Mouse (Mus musculus) neural tube, embryonic 11.5 days (tissue): ENCODE data around the gene Tmem145. TPM values are rescaled to one million over a fixed set of nuclear protein-coding genes. Genes with fewer than 3 reads are reported as not detected.

Experiments used
- ATAC-seq: fragments of 200-750 bp; cut with Nextera tagmentation; 2 replicates; pipeline ENCODE4 v1.8.0; 2017; ENCODE audit warnings: moderate number of reproducible peaks, mild to moderate bottlenecking, moderate TSS enrichment, moderate library complexity; ENCODE audit not compliant: insufficient read depth, low FRiP score, low TSS enrichment
- DNase-seq: peaks from one replicate; pipeline ENCODE4 v3.0.0-alpha.2; 2015; ENCODE audit warnings: low spot score
- H3K27ac ChIP-seq: fragments of 300-500 bp; sonication (generic); 2 replicates; pipeline ENCODE4 v1.5.1; 2014; ENCODE audit warnings: low read depth, mild to moderate bottlenecking, low read length
- H3K27me3 ChIP-seq: fragments of 300-500 bp; sonication (generic); 2 replicates; pipeline ENCODE4 v1.6.1; 2014; ENCODE audit warnings: mild to moderate bottlenecking, low read length, mixed read lengths; ENCODE audit not compliant: control insufficient read depth, insufficient read depth
- H3K36me3 ChIP-seq: fragments of 300-500 bp; sonication (generic); 2 replicates; pipeline ENCODE4 v1.6.1; 2014; ENCODE audit warnings: mild to moderate bottlenecking, low read length, moderate library complexity, mixed read lengths; ENCODE audit not compliant: control insufficient read depth, insufficient read depth
- H3K4me1 ChIP-seq: fragments of 300-500 bp; sonication (generic); 2 replicates; pipeline ENCODE4 v1.6.1; 2014; ENCODE audit warnings: low read length, mixed read lengths; ENCODE audit not compliant: control insufficient read depth, insufficient read depth
- H3K4me2 ChIP-seq: fragments of 300-500 bp; sonication (generic); 2 replicates; pipeline ENCODE4 v1.6.1; 2014; ENCODE audit warnings: low read depth, mild to moderate bottlenecking, moderate library complexity
- H3K4me3 ChIP-seq: fragments of 300-500 bp; sonication (generic); 2 replicates; pipeline ENCODE4 v1.5.1; 2014; ENCODE audit warnings: low read depth, low read length
- H3K9ac ChIP-seq: fragments of 300-500 bp; sonication (generic); 2 replicates; pipeline ENCODE4 v1.6.1; 2014; ENCODE audit warnings: mild to moderate bottlenecking, low read length
- H3K9me3 ChIP-seq: fragments of 300-500 bp; sonication (generic); 2 replicates; pipeline ENCODE4 v1.6.1; 2016; ENCODE audit warnings: low read length; ENCODE audit not compliant: control insufficient read depth
- WGBS: fragments of 180-500 bp; shearing (Covaris S2); extraction: QIAGEN DNeasy Blood & Tissue Kit; methylation state at CpG from one replicate; pipeline ENCODE4 v1.1.7; 2014; 5-methylcytosine and 5-hydroxymethylcytosine counted together
- polyA plus RNA-seq: library from polyadenylated mRNA; unstranded; fragments of >200 nt; fragmentation: Nextera tagmentation; extraction: Ambion mirVana; gene quantifications from 2 replicates; pipeline ENCODE4 v1.2.1, GENCODE M21; 2014

The Tmem145 gene
- polyA plus RNA-seq, 1 experiment from 2014 or later: 10.2 TPM

DNA sequence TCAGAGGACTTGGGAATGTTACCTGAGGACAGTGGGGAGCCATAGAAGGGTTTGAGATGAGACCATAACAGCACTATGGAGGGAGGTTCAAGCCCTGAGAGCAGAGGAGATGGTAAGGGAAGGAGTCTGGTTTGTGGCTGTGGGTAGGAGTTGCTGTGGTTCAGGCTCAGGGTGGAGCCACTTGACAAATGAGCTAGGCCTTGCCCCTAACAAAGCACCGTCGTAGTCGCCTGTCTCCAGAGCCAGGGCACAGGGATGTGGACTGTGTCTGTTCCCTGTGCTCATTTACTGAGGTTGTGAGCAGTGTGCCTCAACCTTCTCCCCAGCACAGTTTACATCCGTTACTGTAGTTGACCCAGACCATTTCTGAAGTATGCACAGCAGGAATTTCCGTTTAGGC lies 31.3 kb upstream of the Tmem145 start:
- H3K27me3 ChIP-seq: no peaks in the 10 kb centered on the region
- H3K36me3 ChIP-seq: no peaks in the 10 kb centered on the region; the same call in 1 of the 2 replicates
- DNase-seq (no peak), ATAC-seq (no peak)
- 60% methylated on average over 5 of the region's 5 CpGs for WGBS
- no peak overlapping the region for H3K27ac ChIP-seq
- H3K9me3 ChIP-seq: no peaks in the 10 kb centered on the region
- no peak overlapping the region for H3K4me3 ChIP-seq
- peaks cover 13% of the 10 kb centered on the region for H3K4me1 ChIP-seq
- no peak overlapping the region for H3K9ac ChIP-seq
- H3K4me2 ChIP-seq: no peak overlapping the region

DNA sequence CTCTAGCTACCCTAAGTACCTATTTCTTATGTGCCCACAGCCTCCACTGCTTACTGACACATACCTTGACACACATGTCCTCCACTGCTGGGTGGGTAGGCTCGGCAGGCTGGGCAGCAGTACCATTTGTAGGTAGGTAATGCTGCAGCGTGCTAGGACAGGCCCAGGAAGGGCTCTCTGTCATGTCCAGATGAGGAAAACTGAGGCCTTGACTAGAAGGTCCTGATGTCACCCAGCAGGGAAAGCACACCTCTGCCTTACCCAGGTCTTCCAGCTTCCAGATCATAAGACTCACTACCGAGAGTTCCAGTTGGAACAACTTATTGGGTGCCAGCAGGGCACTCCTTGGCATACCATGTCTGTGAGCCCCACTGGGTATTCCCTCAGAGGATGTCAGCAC lies 30.9 kb upstream of the Tmem145 start:
- Histone ChIP-seq H3K4me1 (peaks cover 17% of the 10 kb centered on the region), H3K4me2 (no peak overlapping the region), H3K27ac (no peak overlapping the region), H3K9me3 (no peaks in the 10 kb centered on the region), H3K36me3 (no peaks in the 10 kb centered on the region; the same call in 1 of the 2 replicates), H3K9ac (no peak overlapping the region), H3K27me3 (no peaks in the 10 kb centered on the region), H3K4me3 (no peak overlapping the region)
- 84% methylated on average over 3 of the region's 3 CpGs for WGBS
- DNase-seq (no peak), ATAC-seq (no peak)

DNA sequence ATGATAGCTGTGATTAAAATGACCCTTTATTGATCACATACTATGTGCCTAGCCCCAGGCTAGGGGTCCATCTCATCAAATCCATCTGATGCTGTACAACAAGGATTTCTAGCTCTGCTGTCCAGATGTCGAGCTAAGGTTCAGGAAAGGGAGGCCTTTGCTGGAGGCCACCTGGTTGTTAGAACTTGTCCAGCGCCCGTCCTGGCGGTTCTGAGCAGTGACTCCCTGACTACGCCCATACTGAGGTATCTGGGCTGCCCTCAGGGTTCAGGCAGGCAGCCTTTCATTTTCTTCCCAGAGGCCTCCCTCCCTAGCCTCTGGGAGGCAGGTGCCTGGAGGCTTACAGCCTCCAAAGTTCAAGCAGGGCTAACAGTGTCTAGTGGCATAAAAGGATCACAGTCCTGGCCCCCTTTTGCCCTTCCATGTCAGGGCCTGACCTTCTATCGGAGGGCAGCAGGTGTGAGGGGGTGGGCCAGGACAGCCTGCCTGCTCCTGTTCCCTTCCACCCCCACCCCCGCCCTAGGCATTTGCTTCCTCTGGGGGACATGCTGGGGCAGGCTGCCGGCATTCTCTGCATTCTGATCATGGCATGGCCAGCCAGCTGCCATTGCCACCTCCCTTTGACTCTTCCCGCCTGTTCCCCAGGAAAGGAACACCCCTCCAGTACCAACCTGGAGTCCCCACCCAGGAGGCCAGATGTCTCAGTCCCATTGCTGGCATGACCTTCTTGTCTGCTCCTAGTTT lies 30.2 kb upstream of the Tmem145 start:
- ATAC-seq (no peak), DNase-seq (no peak)
- Histone ChIP-seq H3K27ac (no peak overlapping the region), H3K4me3 (no peak overlapping the region), H3K9me3 (no peaks in the 10 kb centered on the region), H3K4me1 (peaks cover 25% of the 10 kb centered on the region), H3K4me2 (no peak overlapping the region), H3K27me3 (no peaks in the 10 kb centered on the region), H3K9ac (peak overlapping the region; percentile 20; the same call in 1 of the 2 replicates), H3K36me3 (no peaks in the 10 kb centered on the region; the same call in 1 of the 2 replicates)
- WGBS: 52% methylated on average over 9 of the region's 9 CpGs

DNA sequence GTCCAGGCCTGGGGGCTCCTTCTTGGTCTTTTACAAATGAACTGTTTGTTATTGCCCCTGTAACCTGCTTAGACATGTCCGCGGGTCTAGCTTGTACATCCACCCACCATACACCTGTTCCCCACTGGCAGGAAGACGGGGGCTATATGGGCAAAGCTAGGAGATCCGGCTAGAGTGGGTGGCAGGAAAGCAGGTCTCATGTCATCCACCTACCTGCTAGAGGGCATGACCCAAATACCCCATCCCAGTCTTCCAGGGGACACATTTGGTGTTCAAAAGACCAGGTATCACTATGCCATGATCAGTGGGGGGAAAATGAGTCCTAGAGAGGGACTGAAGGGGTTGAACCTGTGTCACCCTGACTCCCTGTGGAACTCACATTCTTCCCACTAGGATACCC lies 28.5 kb upstream of the Tmem145 start:
- Histone ChIP-seq H3K36me3 (no peaks in the 10 kb centered on the region; the same call in 1 of the 2 replicates), H3K4me1 (peaks cover 35% of the 10 kb centered on the region), H3K4me3 (no peak overlapping the region), H3K9me3 (no peaks in the 10 kb centered on the region), H3K4me2 (no peak overlapping the region), H3K9ac (no peak overlapping the region), H3K27ac (no peak overlapping the region), H3K27me3 (no peaks in the 10 kb centered on the region)
- ATAC-seq (no peak), DNase-seq (no peak)
- 96% methylated on average over 4 of the region's 4 CpGs for WGBS

DNA sequence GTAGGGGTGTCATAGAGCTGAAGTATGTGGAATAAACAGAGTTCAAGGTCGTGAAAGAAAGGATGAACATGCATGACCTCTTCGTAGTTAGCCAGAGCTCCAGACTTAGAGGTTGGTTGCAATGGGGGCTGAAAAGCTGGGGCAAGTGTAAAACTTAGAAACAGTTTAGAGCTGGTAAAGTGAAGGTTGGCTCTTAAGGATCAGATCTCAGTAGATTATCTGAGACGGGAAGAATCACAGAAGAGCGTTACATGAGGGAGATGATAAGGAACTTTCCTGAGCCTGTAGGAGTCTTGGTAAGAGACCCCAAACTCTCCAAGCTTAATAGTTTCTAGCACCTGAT lies 27.9 kb upstream of the Tmem145 start:
- no peaks in the 10 kb centered on the region for H3K36me3 ChIP-seq
- peak overlapping the region; percentile 84 for H3K4me2 ChIP-seq
- no peak overlapping the region for H3K9ac ChIP-seq
- DNase-seq (no peak), ATAC-seq (no peak)
- peaks cover 35% of the 10 kb centered on the region for H3K4me1 ChIP-seq
- H3K27me3 ChIP-seq: no peaks in the 10 kb centered on the region
- H3K9me3 ChIP-seq: no peaks in the 10 kb centered on the region
- H3K4me3 ChIP-seq: peak overlapping the region; percentile 60
- WGBS: 13% methylated on average over 4 of the region's 4 CpGs
- H3K27ac ChIP-seq: peak overlapping the region; percentile 97; the same call in 1 of the 2 replicates

DNA sequence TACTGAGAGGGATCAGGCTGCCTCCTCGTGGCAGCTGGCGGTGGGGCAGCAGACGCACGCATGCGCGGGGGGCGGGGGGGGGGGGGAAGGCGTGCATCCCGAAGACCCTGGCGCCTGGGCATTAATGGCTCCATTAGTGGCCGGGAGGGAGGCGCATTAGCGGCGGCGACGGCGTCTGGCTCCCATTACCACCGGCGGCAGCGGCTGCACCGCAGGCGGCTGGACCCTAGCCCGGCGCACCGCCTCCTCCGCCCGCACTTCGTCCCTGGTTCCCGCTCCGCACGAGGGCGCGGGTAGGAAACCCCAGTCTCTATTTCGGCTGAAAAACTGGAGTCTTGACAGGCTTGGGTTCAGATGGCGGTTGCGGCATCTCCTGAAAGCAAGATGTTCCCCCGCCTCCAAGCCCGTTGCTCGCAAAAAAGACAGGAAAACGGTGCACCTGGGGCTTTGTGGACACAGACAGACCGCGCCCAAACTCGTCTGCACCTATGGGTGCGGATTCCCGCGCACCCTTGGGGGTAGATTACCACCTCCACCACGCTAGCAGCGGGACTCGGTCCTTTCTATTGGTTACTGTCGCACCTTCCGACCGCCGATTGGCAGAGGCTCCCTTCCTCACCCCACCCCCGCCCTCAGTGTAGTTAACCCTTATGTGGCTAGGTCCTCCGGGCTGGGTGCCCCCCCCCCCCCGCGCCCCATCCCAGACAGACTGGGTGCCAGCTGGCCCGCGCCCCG lies 27.4 kb upstream of the Tmem145 start:
- Histone ChIP-seq H3K4me1 (peaks cover 41% of the 10 kb centered on the region), H3K9ac (peak overlapping the region; percentile 74), H3K4me2 (peak overlapping the region; percentile 84), H3K27ac (peak overlapping the region; percentile 97), H3K9me3 (no peaks in the 10 kb centered on the region), H3K4me3 (peak overlapping the region; percentile 60), H3K36me3 (no peaks in the 10 kb centered on the region), H3K27me3 (no peaks in the 10 kb centered on the region)
- DNase-seq (peak; percentile 87), ATAC-seq (peak; percentile 65)
- under 1% methylated on average over 53 of the region's 60 CpGs for WGBS

DNA sequence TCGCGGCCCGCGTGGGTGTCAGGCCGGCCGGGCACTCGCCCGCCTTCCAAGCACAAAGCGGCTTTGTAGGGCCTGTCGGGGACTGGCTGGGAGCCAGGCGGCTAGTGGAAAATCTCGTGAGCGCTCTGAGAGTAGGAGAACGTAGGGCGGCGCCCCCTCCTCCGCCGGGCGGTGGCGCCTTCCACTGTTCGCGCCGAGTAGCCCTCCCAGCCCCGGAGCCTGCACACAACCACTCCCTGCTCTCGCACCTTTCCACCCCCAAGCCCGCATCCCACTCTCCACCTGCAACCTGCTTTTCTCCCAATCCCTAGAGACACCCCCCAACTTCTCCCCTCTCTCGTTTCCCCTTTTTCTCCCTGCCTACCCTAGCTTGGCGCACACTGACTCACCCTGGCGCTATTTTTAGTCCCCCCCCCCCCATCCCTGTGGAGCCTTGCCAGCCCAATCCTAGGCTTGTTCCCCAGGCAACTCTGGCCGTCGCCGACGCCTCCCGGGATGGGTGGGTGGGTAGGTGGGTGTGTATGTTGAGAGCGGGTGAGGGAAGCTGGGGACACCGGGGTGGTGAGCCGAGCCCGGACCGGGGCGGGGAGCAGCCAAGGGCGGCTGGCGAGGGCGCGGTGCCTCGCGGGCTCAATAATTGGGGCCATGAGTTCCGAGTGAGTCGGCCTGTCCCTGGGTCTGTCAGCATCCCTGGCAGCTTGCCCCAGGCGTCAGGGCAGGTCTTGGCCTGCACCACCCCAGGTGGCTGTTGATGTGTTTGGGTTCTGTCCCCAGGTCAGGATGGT lies 26.6 kb upstream of the Tmem145 start:
- WGBS: under 1% methylated on average over 47 of the region's 49 CpGs
- H3K4me3 ChIP-seq: peak overlapping the region; percentile 60
- H3K9me3 ChIP-seq: no peaks in the 10 kb centered on the region
- H3K36me3 ChIP-seq: no peaks in the 10 kb centered on the region
- peak overlapping the region; percentile 74 for H3K9ac ChIP-seq
- ATAC-seq (peak; percentile 64), DNase-seq (peak; percentile 89)
- no peaks in the 10 kb centered on the region for H3K27me3 ChIP-seq
- peaks cover 47% of the 10 kb centered on the region for H3K4me1 ChIP-seq
- H3K27ac ChIP-seq: peak overlapping the region; percentile 97
- peak overlapping the region; percentile 84 for H3K4me2 ChIP-seq

DNA sequence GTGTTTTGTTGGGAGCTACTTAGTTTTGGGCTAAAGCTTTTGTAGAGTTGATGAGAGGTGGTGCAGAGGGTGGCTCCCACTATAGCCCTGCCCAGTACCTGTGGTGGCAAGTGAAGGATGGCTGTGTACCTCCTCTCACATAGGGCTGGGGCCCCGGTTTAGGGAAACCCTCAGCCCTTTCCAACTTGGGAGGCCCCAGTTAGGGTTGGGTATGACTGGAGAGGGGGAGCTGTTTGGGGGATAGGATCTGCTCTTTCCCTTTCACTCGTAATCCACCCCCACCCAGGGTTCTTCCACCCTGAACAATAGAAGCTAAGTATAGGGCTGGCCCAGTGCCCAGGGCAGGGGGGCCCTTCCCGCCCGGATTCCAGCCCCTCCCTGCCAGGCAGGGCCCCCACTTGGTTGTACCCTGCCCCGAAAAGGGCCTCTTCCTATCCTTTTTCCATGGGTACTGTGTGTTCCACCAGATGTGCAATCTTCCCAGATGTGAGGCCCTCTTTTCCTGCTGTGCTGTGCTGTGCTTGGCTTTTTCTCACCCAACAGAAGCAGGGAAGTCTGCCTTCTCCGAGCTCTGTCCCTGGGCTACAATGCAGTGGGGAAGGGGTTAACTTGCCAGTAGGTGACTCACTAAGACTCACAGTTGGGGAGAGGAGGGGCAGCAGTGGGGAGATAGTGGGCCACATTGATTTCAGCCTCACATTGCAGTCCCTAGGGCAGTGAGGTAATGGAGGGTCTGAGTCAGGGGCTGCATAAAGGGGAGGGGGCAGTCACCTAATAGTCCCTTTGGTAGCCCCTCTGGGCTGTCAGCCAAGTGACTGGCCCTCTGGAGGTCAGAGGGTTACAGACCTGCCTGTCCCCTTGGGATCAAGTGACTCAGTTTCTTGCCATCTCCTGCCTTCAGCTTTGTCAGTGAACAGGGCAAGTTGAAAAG lies 25.8 kb upstream of the Tmem145 start:
- peak overlapping the region; percentile 60 for H3K4me3 ChIP-seq
- DNase-seq: peak; percentile 48
- peak overlapping the region; percentile 84 for H3K4me2 ChIP-seq
- H3K27ac ChIP-seq: peak overlapping the region; percentile 97
- H3K36me3 ChIP-seq: peaks cover 3% of the 10 kb centered on the region; the same call in 1 of the 2 replicates
- 1% methylated on average over 6 of the region's 6 CpGs for WGBS
- no peak for ATAC-seq
- peaks cover 49% of the 10 kb centered on the region for H3K4me1 ChIP-seq
- H3K9ac ChIP-seq: peak overlapping the region; percentile 74
- H3K27me3 ChIP-seq: no peaks in the 10 kb centered on the region
- H3K9me3 ChIP-seq: no peaks in the 10 kb centered on the region
